ENCODE assay signal across 9 mouse cellular contexts in the genomic region with DNA sequence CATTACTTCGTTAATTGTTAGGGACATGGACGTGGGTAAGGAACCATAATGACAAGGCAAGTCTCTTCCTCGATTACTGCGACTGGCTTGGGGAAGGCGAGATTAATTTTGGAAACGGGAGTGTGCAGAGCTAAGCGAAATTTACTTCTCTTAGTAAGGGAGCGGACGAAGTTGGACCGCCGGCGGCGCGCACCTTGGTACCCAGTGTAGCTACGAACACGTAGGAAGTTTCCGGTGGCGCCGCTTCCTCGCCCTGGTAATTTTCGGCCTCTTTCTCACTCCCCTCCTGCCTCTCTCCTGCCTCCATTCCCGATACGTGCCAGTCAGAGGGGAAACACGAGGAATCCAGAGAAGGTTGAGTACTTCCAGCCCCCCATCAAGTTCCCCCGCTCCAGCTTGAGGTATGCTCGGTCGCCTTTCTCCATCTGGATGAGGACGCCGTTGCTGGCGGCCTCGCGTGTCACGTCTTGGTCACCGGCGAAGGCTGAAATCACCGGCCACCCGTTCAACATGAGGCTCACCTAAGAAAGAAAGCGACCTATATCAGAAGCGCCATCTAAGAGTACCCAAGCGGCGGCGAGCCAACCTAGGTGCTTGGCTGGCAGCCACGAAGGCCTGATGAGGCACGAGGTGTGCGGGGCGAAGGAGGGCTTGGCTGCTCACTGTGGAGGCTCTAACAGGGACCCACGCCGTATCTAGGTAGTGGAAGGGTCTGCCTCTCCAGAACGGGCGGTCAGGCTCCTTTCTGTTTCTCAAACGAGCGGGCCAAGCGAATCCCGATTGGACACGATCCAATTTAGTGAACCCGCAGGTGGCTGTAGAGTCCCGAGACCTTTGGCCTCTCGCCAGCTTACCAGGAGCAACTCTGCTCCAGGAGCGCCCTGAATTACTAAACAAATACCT. TPM values are rescaled to one million over a fixed set of nuclear protein-coding genes. Genes with fewer than 3 reads are reported as not detected.
DNase-seq lines count a peak whose midpoint lies in the region; ATAC-seq and TF ChIP-seq lines count a peak whose summit lies in the region.
"Had no signal": no experiment of that assay in that cellular context is flagged by ENCODE, and none has a peak within 500 bp of the region (broad histone marks: within the 10 kb centered on the region; RNA-seq: fewer than 3 reads in every experiment).

No protein-coding gene starts in this region.

- H3K27ac ChIP-seq in heart, adult 2 months, result no peak overlapping the region
- no peak overlapping the region for H3K27ac ChIP-seq in heart, embryonic 14.5 days (replicated peaks in 1 of 2; ENCODE audit: control insufficient read depth in 1 of 2, insufficient read depth in 1 of 2, low read depth in 2 of 2, low read length in 2 of 2)
- peak overlapping the region; percentile 82; the same call in 1 of the 2 replicates for H3K27ac ChIP-seq in neural tube, embryonic 15.5 days (replicated peaks)
- H3K27ac ChIP-seq: liver, embryonic 14.5 days had no signal

- H3K9ac ChIP-seq in heart, adult 2 months (ENCODE audit: low read depth, low read length), result no peak overlapping the region
- no peak overlapping the region for H3K9ac ChIP-seq in heart, embryonic 14.5 days (ENCODE audit: low read length)
- H3K9ac ChIP-seq in neural tube, embryonic 15.5 days (replicated peaks), result peak overlapping the region; percentile 53
- H3K9ac ChIP-seq: liver, embryonic 14.5 days had no signal

- no peak for ATAC-seq in heart, embryonic 14.5 days (ENCODE audit: insufficient number of reproducible peaks, insufficient read depth, low FRiP score, low read depth)
- ATAC-seq in neural tube, embryonic 15.5 days (ENCODE audit: low FRiP score), result no peak
- no peak for ATAC-seq in erythroid progenitor cell, adult 5-6 weeks (replicated peaks; ENCODE audit: low FRiP score, poor library complexity, severe bottlenecking)

- no peaks in the 10 kb centered on the region for H3K36me3 ChIP-seq in heart, adult 2 months (ENCODE audit: control insufficient read depth, insufficient read depth, low read length)
- H3K36me3 ChIP-seq in heart, embryonic 14.5 days (ENCODE audit: control insufficient read depth, insufficient read depth, low read length), result no peaks in the 10 kb centered on the region
- H3K36me3 ChIP-seq in neural tube, embryonic 15.5 days, result no peaks in the 10 kb centered on the region

- no peak for TF ChIP-seq EP300 in heart, adult 2 months (IDR thresholded peaks at IDR 0.05; ENCODE audit: insufficient read depth, low read depth, low read length)

- no peak for TF ChIP-seq POLR2A in heart, adult 2 months (IDR thresholded peaks at IDR 0.05; ENCODE audit: insufficient read depth, low read depth, low read length)

- DNase-seq in heart, adult 2 months, result peak; percentile 7 to 37
- no peak for DNase-seq in heart, adult 9 months (ENCODE audit: low spot score in 2 of 2)
- peak; percentile 93 for DNase-seq in cerebellum, adult 9-10 months
- peak; percentile 48 for DNase-seq in kidney, postnatal 10 days
- DNase-seq in frontal cortex, postnatal 10 days (ENCODE audit: low spot score in 2 of 2), result no peak

- H3K4me1 ChIP-seq in heart, adult 2 months (ENCODE audit: control insufficient read depth, insufficient read depth, low read length), result no peaks in the 10 kb centered on the region
- H3K4me1 ChIP-seq in heart, embryonic 14.5 days (ENCODE audit: control insufficient read depth in 2 of 2, insufficient read depth in 2 of 2, low read length in 2 of 2), result peaks cover 19 to 46% of the 10 kb centered on the region in 2 experiments; a peak in 3 of 4 replicates
- peaks cover 52% of the 10 kb centered on the region for H3K4me1 ChIP-seq in neural tube, embryonic 15.5 days

- no peaks in the 10 kb centered on the region for H3K79me2 ChIP-seq in heart, adult 2 months (replicated peaks; ENCODE audit: control insufficient read depth, insufficient read depth, low read length)

- peaks cover 33% of the 10 kb centered on the region for H3K27me3 ChIP-seq in heart, adult 2 months (ENCODE audit: control insufficient read depth, insufficient read depth, low read length)
- H3K27me3 ChIP-seq in heart, embryonic 14.5 days (ENCODE audit: control insufficient read depth, insufficient read depth, low read length), result peaks cover 93% of the 10 kb centered on the region
- peaks cover 75% of the 10 kb centered on the region for H3K27me3 ChIP-seq in neural tube, embryonic 15.5 days (replicated peaks)

- intact Hi-C loops in heart, adult 2 months (cut with DNase I), result no loop called here

- TF ChIP-seq CTCF in heart, adult 2 months (IDR thresholded peaks at IDR 0.05), result no peak

- H3K9me3 ChIP-seq in heart, embryonic 14.5 days (ENCODE audit: control insufficient read depth, low read length), result no peaks in the 10 kb centered on the region
- no peaks in the 10 kb centered on the region for H3K9me3 ChIP-seq in neural tube, embryonic 15.5 days (replicated peaks)

- H3K4me3 ChIP-seq in heart, adult 2 months, result no peak overlapping the region
- H3K4me3 ChIP-seq in heart, embryonic 14.5 days (ENCODE audit: control insufficient read depth in 1 of 2, insufficient read depth in 1 of 2, low read depth in 1 of 2, low read length in 2 of 2), result peak overlapping the region; percentile 12 to 27; a peak in 3 of 4 replicates
- peak overlapping the region; percentile 71 for H3K4me3 ChIP-seq in neural tube, embryonic 15.5 days (replicated peaks)

- peak overlapping the region; percentile 60 for H3K4me2 ChIP-seq in heart, embryonic 14.5 days (ENCODE audit: low read length)
- peak overlapping the region; percentile 98 for H3K4me2 ChIP-seq in neural tube, embryonic 15.5 days

- WGBS in heart, adult 2 months, result 3% methylated on average over 59 of the region's 59 CpGs
- WGBS in heart, embryonic 14.5 days, result 1% methylated on average over 59 of the region's 59 CpGs
- WGBS in neural tube, embryonic 15.5 days, result 1% methylated on average over 59 of the region's 59 CpGs

RNA-seq across cellular contexts. Expression of a gene that starts 2.2 kb away (rescaled TPM):
- total RNA-seq in heart, adult 2 months (2021), result under 1 TPM; 0.34 to 0.98 TPM
- polyA plus RNA-seq in heart, adult 2 months (2012; rRNA removed), result 0.64 and 1.1 TPM in 2 replicates
- polyA plus RNA-seq in heart, embryonic 14.5 days (2014; fragmentation: Nextera tagmentation; extraction: Ambion mirVana), result 0.18 TPM in 1 of 2 replicates, not detected in the other
- polyA plus RNA-seq in neural tube, embryonic 15.5 days (2015; fragmentation: Nextera tagmentation; extraction: Ambion mirVana), result 20.2 and 25.5 TPM in 2 replicates
- total RNA-seq in erythroid progenitor cell, adult 5-6 weeks (2015; ENCODE audit: low replicate concordance), result not detected in 2 replicates
- total RNA-seq in erythroid progenitor cell, adult 5-6 weeks (2017; ENCODE audit: low replicate concordance), result 0.61 TPM in 1 of 2 replicates, not detected in the other

Comparison
In these comparisons a context has a peak if more than half of its experiments do, and no peak if none do; other contexts are left out.
1. DNase-seq: peak in heart, adult 2 months (2 of 2), cerebellum, adult 9-10 months (single experiment) and kidney, postnatal 10 days (single experiment); none in heart, adult 9 months (0 of 2) and frontal cortex, postnatal 10 days (0 of 2).
2. RNA of a gene that starts 2.2 kb away (polyA plus RNA-seq): 20.2 to 25.5 TPM in neural tube, embryonic 15.5 days; 0.64 to 1.1 TPM in heart, adult 2 months and 0.18 TPM in heart, embryonic 14.5 days; every median in the first group is over 10 times any median in the second.